Comparison of ENCODE assay signal across 12 mouse cellular contexts in the genomic region with DNA sequence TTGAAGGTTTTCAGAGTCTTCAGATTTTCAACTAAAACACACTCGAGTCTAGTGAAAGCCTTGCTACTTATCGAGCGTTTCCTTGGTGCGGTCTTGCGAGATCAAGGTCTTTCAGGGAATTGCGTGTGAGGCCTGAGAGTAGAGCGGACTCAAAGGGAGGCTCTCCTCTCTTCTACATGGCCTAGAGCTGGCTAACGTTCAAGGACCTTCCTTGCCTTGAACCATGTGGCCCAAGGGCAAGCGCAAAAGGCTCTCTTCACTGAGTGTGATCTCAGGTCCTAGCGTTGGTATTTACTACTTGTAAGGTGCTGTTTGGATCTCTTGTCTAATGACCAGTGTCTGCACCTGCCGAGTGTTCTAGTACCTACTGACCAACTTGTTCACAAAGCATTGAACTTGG.
DNase-seq lines count a peak whose midpoint lies in the region; TF ChIP-seq lines count a peak whose summit lies in the region.
"Had no signal": no experiment of that assay in that cellular context is flagged by ENCODE, and none has a peak within 500 bp of the region (broad histone marks: within the 10 kb centered on the region; RNA-seq: fewer than 3 reads in every experiment).

No protein-coding gene starts in this region.

- no peak for TF ChIP-seq POLR2A in kidney, adult 2 months (IDR thresholded peaks at IDR 0.05; ENCODE audit: low read depth, low read length)

- no peak overlapping the region for H3K27ac ChIP-seq in kidney, adult 2 months (ENCODE audit: insufficient read depth, low read depth, low read length)
- H3K27ac ChIP-seq: embryonic facial prominence, embryonic 12.5 days; embryonic facial prominence, embryonic 15.5 days; forebrain, embryonic 12.5 days; forebrain, embryonic 15.5 days; hindbrain, embryonic 12.5 days; hindbrain, embryonic 15.5 days had no signal

- no peak overlapping the region for H3K4me3 ChIP-seq in kidney, adult 2 months (ENCODE audit: insufficient read depth, low read depth, low read length)
- H3K4me3 ChIP-seq: embryonic facial prominence, embryonic 12.5 days; embryonic facial prominence, embryonic 15.5 days; forebrain, embryonic 12.5 days; forebrain, embryonic 15.5 days; hindbrain, embryonic 12.5 days; hindbrain, embryonic 15.5 days had no signal

- H3K4me1 ChIP-seq in kidney, adult 2 months (ENCODE audit: control insufficient read depth, insufficient read depth, low read length) = no peaks in the 10 kb centered on the region
- H3K4me1 ChIP-seq: embryonic facial prominence, embryonic 15.5 days; forebrain, embryonic 12.5 days had no signal

- peak; percentile 56 for DNase-seq in adrenal gland, adult 8-10 months
- no peak for DNase-seq in adrenal gland, postnatal 4 days (ENCODE audit: low spot score in 2 of 2)
- peak; percentile 61 for DNase-seq in heart, adult 11 months
- no peak for DNase-seq in heart, adult 18-20 months
- DNase-seq in adrenal gland, postnatal 36 days = peak; percentile 12 to 27
- DNase-seq in kidney, adult 2 months = no peak

- H3K27me3 ChIP-seq in kidney, adult 2 months (replicated peaks; ENCODE audit: control insufficient read depth, insufficient read depth, low read length) = no peaks in the 10 kb centered on the region
- H3K27me3 ChIP-seq: embryonic facial prominence, embryonic 12.5 days; embryonic facial prominence, embryonic 15.5 days; forebrain, embryonic 12.5 days; forebrain, embryonic 15.5 days; hindbrain, embryonic 12.5 days; hindbrain, embryonic 15.5 days had no signal

- 91% methylated on average over 11 of the region's 11 CpGs for WGBS in kidney, adult 2 months

- TF ChIP-seq CTCF in kidney, adult 2 months (conservative IDR thresholded peaks at IDR 0.05; ENCODE audit: insufficient read depth, insufficient read length, low read depth, low read length) = no peak

- H3K36me3 ChIP-seq in kidney, adult 2 months (ENCODE audit: control insufficient read depth, insufficient read depth, low read length) = no peaks in the 10 kb centered on the region
- H3K36me3 ChIP-seq: embryonic facial prominence, embryonic 12.5 days; embryonic facial prominence, embryonic 15.5 days; forebrain, embryonic 12.5 days; forebrain, embryonic 15.5 days; hindbrain, embryonic 12.5 days; hindbrain, embryonic 15.5 days had no signal

Comparison
In these comparisons a context has a peak if more than half of its experiments do, and no peak if none do; other contexts are left out.
1. DNase-seq: peak in adrenal gland, adult 8-10 months (single experiment), heart, adult 11 months (single experiment) and adrenal gland, postnatal 36 days (2 of 2); none in adrenal gland, postnatal 4 days (0 of 2), heart, adult 18-20 months (0 of 2) and kidney, adult 2 months (single experiment).